Mouse (Mus musculus) lung, adult 18-20 months (tissue): ENCODE results near the gene Gm20219.

ENCODE experiments used
- DNase-seq, 2 experiments: peaks; one replicate each; pipeline ENCODE4 v3.0.0; 2022; ENCODE audit warnings: mixed read lengths in 2 of 2

Gene Gm20219

DNA sequence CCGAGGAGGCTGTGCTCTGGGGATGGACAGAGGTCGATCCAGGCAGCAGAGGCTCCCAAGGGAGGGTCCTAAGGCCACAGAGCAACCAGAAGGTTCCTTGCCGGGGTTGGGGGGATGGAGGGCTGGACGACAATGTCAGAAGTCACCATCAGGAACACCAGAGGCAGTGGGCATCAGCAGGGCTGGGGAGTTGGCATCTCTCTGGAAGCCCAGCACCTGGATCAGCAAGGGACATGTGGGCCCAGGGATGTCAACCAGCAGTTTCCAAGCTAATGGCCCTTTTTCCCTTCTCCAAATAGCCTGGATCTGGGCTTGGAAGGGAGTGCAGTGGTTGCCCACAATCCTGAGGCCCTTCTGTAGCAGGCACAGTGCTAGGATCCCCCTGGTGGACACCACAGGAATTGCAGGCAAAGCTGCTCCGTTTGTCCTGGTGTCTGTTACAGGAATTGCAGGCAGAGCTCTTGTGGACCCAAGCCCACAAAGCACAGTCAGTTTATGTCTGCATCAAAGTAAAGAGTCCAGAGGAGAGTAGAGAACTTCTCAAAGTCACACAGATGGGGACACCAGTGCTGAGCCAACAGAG lies 1.3 kb downstream of the Gm20219 start:
- peak; percentile 67 to 73 for DNase-seq

DNA sequence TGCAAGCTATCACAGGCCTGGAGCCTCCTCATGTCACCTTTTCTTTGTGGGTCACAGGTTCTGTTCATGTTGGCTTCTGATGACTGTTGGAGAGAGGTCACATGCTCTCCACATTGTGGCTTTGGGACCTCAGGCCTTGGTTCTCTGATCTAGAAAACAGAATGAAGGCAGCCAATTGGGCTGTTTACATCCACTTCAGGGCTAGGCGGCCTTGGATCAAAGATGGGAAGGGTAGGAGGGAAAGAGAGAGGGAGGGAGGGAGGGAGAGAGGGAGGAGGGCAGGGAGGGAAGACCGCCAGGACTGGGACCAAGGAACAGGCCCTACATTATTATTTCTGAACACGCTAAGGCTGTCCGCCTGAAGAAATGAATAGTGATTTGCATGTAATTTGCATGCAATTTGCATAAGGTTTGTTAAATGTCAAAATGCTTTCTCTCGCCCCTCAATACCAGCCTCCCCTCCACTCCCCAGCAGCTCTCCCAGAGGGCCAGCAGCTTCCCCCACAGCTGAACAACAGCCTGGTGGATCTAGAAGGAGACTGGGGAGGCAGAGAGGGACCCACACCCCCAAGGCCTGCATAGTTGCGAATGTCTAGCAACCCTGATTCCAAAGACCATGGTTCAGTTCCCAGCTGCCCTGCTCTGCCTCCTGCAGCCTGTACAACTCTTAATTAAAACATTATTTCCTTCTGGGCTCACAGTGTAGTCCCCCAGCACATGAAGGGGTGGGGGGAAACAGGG lies 2.2 kb downstream of the Gm20219 start:
- DNase-seq = no peak

DNA sequence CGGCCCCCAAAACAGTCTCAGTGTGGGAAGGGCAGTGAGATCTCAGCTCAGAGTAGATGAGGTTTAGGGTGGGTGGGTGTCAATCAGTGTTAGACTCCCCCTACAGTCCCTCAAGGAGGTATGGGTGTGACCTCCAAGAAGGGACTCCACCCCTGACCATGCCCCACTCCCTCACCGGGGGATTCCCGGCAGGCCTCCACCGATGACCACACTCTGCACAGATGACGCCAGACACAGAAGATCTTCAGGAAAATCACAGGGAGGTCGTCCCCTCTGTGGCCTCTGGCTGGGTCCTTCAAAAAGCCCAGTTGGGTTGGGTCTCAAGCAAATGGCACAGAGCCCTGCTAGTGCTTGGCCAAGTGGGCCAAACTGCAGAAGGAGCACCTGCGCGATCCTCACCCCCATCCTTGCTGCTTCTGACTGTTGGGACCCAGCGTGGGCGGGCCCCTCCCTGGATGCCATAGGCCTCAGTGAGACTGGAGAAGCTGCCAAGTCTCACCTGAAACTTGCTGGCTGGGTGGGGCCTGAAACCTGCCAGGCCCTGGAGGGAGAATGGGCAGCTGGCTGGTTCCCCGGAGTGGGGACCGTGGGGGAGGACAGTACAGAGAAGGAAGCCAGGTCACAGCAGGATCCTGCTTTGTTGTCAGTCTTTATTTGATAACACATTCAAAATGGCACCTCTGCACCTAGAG lies 3.3 kb downstream of the Gm20219 start:
- peak; percentile 43 to 58 for DNase-seq

GRCm38 (mm10) chr17:56548605-56549105 lies 5.5 kb downstream of the Gm20219 start:
- DNase-seq = no peak

DNA sequence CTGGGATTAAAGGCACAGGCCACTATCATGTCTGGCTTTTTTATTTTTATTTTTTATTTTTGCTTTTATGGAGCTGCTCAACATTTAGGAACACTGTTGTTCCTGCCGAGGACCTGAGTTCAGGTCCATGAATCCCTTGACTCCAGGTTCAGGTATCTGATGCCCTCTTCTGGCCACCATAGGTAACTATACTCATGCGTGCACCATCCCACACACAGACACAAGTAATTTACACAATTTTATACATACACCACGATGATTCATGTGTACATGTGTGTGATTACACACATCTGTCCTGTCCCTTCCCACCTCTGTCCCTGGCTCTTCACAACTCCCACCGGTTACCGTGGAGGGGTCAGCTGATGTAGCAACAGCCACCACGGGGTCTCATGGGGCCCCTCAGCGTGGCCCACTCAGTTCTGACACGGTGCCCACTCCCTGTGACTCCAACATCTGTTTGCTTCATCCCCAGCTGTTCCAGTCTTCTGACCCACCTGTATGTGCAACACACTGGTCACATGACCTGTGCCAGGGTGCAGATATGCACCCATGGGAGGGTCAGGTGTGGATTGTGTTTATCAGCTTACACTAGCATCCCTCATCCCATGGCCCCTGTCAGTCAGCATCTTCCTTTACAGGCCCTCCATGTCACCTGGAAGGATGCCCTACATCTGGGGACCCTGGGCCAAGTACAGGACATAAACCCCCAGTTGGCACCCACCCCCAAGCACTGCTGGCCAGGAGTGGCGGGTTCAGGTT lies 6.2 kb downstream of the Gm20219 start:
- DNase-seq = no peak

GRCm38 (mm10) chr17:56547116-56547845 lies 6.9 kb downstream of the Gm20219 start:
- no peak for DNase-seq

DNA sequence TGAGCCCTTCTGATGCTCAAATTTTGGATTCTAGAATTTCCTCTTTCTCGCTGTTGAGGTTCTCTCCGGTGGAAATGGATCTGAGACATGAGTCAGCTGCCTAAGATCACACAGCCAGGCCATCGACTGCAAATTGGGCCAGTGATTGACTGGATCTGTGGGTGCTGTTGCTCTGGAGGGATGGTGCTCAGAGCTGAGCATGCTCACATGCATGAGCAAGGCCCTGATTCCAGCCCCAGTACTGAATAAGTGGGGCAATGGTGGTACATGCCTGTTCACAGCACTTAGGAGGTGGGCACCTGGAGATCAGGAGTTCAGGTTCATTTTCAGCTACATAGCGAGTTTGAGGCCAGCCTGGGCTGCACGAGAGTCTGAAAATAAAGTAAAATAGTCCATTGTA lies 7.6 kb downstream of the Gm20219 start:
- no peak for DNase-seq

- no peak for DNase-seq
Observed at GRCm38 (mm10) chr17:56545945-56546344, 8.2 kb downstream of the Gm20219 start.

- no peak for DNase-seq
Observed at GRCm38 (mm10) chr17:56544699-56545387, 9.3 kb downstream of the Gm20219 start.

DNA sequence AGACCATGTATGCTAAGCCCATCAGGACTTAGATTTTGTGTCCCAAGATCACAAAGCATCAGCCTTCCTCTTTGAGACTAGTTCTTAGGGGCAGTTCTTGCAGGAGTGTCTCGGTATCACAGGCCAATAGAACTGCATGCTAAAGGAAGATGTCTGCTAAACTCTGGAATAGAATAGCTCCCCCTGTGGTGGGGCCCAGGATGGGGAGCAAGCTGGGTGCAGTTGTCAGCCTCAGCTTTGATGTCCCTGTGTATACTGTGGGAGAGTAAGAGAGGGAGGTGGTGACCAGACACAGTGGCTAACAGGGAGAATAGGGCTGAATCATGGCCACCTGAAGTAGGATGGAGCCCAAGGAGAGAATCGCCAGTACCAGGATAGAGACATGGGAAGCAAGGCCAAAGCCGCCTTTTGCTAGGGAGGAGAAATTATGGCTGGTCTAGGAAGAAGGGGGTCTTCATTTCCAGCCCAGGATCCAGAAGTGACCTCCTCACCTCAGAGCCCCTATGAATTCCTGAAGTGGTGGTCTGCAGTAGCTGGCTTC lies 10.4 kb downstream of the Gm20219 start:
- no peak for DNase-seq

- DNase-seq = no peak
Observed at GRCm38 (mm10) chr17:56542736-56543135, 11.5 kb downstream of the Gm20219 start.

DNA sequence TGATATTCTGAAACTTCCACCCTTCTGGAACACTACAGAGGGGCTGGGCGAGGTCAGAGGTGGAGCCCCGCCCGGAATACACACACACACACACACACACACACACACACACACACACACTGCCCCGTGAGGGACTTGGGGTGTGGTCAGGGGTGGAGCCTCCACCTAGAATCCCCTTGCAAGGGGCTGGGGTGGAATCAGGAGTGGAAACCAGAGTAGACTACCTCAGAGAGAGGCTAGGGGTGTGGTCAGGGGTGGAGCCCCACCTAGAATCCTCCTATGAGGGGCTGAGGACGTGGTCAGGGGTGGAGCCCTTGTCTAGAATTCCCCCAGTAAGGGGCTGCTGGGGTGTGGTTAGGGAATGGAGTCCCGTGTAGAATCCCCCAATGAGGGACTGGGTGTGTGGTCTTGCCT lies 13.6 kb downstream of the Gm20219 start:
- no peak for DNase-seq

DNA sequence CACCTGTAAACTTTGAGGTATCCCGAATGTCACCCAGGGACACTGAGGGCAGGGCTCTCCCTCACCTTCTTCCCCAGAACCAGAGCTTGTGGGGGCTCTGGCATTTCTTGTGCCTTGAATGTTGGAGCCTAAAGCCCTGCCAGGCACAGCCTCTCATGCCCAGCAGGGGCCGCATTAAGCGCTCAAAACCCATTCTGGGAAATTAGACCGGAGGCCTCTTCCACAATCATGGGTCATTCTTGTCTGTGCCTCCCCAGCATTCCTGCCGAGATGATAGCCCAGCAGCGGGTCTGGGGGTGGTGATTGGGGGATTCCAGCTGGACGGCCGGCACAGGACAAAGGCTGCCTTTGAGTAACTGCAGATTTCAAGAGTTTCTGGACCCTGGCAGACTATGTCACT lies 16.3 kb downstream of the Gm20219 start:
- no peak for DNase-seq

DNA sequence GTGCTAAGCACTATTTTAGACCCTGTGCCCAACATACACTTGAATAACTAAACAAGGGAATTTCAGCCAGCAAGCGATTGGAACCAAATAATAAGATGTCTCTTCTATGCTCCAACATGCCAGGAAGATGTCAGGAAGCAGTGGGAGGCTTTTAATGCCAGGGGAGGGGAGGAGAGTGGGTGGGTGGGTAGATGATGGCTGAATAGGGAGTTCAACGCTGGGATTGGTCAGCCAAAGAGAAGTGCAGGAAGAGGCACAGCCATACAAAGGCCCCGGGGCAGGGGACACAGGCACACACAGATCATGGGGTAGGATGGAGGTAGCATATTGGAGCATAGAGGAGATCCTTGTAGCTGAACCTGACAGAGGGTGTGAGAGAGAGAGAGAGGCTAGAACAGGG lies 17.3 kb downstream of the Gm20219 start:
- no peak for DNase-seq

DNA sequence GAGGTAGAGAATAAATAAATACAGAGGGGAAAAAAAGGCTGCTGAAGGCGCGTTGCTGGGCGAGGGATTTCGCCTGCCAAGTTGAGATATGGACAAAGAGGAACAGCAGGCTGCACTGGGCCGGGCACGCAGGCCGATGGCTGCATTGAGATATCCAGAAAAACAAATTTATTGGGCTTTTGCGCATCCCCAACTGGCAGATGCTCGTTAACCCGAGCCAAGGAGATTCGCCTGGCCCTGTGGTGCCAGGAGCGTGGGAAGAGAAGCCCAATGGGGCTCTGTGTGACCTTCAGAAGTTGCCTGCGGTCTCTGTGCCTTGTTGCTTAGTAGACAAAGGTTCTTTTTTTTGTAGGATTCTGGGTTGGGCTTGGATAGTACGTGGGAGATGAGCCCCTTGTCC lies 18.0 kb downstream of the Gm20219 start:
- DNase-seq = no peak

GRCm38 (mm10) chr17:56524943-56525342 lies 29.2 kb downstream of the Gm20219 start:
- DNase-seq = no peak

- DNase-seq = no peak
Observed at GRCm38 (mm10) chr17:56522744-56523143, 31.4 kb downstream of the Gm20219 start.

DNA sequence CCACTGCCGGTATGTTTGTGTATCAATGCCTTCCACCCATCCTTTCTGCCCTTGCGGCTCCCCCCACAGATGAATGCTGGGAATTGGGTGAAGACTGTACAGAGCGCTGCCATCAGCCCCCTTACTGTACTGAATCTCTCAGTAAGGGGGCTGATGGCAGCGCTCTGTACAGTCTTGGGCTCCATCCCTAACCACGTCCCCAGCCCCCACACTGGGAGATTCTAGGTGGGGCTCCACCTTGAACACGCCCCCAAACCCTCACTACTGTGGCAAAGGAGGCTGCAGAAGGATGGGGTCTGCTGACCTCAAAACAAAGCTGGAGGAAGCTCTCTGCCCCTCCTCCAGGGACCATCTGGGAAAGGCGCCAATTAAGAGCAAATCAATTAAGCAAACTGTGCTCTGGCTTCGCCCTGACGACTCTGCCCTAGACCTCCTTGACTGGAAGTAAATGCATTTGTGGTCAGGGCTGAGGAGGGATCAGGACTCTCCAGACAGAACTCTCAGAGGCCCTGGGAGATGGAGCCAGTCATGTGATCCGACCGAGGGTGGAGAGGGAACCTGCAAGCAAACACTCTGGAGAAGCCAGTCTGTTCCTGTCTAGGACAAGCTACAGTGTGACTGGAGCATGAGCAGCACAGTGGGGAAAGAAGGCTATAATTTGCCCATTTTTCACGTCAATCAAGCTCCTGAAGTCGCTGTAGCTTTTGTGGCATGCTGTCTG lies 38.3 kb downstream of the Gm20219 start:
- DNase-seq = peak in 1 of 2 experiments; percentile 26

DNA sequence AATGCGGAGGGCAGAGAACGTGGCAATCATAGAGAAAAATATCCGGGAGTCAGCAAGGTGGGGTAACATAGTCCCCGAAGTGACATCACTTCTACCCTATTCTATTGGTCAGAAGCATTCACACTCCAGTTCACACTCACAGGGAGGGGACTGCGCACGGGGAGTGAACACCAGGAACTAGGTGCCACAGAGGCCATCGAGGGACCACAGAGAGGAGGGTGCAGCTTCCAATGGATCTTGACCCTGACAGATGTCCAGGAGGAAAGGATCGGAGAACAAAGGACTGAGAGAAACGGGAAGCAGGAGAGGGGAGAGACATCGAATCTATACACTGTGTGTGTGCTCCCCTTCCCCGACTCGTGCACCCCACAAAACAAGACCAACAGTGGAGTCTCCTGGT lies 39.3 kb downstream of the Gm20219 start:
- no peak for DNase-seq

DNA sequence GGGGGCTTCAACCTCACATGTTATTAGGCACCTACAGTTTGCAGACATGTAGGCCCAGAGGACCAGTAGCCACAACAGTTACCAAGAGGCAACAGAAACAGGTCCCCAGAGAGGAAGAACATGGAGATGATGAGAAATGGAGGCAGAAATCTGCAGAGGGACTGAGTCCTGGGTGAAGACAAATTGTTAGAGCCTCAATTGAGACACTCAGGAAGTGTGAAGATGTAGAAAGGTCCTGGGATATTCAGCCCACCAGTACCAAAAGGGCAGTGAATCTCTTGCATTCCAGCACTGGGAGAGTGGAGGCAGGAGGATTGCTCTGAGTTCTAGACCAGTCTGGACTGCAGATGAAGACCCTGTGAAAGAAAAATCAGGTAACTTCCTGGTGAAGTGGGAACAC lies 39.9 kb downstream of the Gm20219 start:
- DNase-seq = no peak

GRCm38 (mm10) chr17:56512310-56512709 lies 41.9 kb downstream of the Gm20219 start, which contains the start of gene Znrf4:
Znrf4 (minus strand) TSS chr17:56512431.
- DNase-seq = no peak
